Mouse (Mus musculus): ENCODE results near the gene Mtch1.

GRCm38 (mm10) chr17:29297813-29298212 lies 49.9 kb downstream of the Mtch1 start:
- TF ChIP-seq CTCF (IDR thresholded peaks at IDR 0.05) = peak; percentile 29
- TF ChIP-seq EP300 (IDR thresholded peaks at IDR 0.05) = no peak
